Mouse (Mus musculus) MEL-GATA-1-ER (cell line): ENCODE data around the gene Cox7a1.
A peak's percentile ranks its signal among the peaks of the same experiment; 100 is the strongest.
"Not testable (repeated sequence)": the region's sequence is repeated elsewhere in the genome, so short reads cannot be mapped to it uniquely, and the experiment has no call there.

Experiments
- DNase-seq: peaks from one replicate; pipeline ENCODE4 v3.0.0-alpha.2; 2012; ENCODE audit warnings: low read depth; ENCODE audit errors: extremely low read depth

Cox7a1 gene

DNA sequence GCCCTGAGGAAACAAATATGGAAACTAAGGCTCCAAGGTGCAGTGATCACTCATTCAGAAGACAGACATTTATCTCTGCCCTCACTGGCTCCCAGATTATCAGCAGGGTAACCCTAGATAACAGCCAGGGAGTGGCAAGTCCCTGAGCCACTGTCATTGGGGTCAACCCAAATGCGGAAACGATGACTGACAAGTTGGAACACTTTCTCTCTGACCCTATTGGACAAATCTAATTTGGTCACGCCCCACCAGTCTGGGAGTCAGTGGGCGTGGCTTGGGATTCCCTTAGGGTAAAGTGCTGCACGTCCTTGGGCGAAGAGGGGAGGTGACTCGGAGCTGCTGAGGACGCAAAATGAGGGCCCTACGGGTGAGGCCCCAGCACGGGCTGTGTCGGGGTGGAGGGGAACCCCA is at the start of gene Cox7a1:
TSS of gene Cox7a1 (plus strand) at position 266 of the 411 bp plus-strand sequence.
- DNase-seq, result peak; percentile 92

DNA sequence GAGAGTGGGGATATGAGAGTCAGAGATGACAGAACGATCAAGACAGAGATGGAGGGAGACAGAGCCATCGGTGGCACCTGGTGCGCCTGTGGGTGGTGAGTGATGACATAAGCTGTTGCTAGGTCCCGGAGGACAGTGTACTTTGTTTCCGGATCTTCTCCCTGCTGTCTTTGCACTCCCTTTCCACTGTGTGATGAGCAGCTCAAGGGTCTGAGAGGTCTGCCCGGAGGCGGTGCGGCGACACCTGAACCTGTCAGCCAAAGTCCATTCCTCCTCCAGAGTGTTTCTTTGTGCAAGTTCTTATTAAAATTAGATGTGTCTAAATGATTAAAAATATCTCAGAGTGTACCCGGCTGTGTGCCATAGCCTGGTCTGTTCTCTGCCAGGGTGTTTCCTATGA is 47.1 kb upstream of the Cox7a1 start:
- DNase-seq, result no peak

DNA sequence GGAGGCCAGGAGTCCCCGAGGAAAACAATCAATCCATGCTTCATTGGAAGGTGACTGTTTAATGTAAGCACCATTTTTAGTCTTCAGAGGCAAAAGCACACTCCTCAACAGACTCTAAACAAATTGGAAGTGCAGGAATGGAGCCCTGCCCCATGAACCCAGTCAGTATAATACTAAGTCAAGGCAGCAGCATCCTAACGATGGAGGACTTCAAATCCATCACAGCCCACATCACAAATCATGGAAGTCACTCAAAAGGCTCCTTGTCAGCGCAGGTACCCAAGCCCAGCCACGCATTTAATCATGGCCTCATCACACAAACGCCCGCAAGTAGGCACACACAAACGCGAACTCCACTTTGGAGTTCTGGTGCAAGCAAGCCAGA is 40.8 kb upstream of the Cox7a1 start:
- no peak for DNase-seq

DNA sequence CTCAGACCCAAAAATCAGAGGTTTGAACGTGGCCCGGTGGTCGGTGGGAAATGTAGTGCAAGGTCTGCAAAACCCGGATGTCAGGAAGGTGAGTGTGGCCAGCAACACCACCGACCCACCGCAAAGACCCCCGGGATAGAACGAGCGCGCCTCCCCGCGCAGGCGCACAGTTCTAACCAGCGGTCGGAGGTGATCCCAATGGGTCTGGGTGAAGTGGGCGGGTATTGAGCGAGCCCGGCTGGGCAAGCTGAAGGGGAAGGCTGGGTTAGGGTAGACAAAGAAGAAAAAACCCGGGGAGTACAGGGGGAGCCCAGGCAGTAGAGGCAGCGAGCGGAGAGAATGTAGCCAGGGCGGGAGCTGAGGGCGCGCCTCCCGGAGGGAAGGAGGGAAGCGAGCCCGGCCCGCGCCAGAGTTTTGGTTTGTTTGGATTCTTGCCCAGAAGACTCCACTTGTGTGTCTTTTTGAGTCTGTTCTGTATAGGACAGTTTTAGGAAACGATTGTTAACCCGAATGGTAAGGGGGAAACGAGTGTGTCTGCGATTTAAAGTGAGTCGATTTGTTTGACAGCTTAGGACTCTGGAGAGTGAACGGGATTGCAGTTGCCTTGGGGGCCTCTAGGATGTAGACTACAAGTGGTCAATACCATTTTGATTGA is 40.3 kb upstream of the Cox7a1 start:
- no peak for DNase-seq

GRCm38 (mm10) chr7:30147011-30147410 is 36.9 kb upstream of the Cox7a1 start:
- no peak for DNase-seq

GRCm38 (mm10) chr7:30154040-30154439 is 29.9 kb upstream of the Cox7a1 start:
- no peak for DNase-seq

DNA sequence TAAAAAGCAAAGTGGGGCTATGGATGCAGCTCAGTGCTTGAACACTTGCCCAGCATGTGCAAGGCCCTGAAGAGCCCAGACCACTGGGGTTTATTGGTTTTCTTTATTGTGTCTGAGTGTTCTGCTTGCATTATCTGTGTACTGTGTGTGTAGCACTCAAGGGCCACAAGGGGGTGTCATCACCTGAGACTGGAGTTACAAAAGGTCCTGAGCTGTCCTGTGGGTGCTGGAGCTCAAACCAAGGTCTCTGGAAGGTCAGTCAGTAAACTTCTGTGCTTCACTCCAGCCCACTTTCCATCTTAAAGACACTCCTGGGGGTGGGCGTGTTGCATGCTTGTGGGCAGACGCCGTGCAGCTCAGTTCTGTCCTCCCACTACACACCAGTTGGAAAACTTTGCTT is 28.4 kb upstream of the Cox7a1 start:
- DNase-seq, result no peak

GRCm38 (mm10) chr7:30163113-30163512 is 20.8 kb upstream of the Cox7a1 start:
- DNase-seq, result no peak

DNA sequence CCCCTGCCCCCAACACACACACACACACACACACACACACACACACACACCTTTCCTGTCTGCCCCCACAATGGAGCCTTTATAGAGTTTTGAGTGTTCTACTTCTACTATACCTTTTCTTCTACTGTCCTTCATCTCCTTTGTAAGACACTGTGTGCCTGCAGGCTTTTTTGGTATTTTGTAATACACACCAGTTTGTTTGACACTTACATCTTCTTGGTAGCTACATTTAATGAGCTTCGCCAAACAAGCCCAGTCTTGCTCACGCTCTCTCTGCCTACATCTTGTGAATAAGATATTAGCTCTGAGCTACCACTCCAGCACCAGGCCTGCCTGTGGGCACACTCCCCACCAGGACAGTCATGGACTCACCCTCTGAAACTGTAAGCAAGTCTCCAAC is 19.2 kb upstream of the Cox7a1 start:
- DNase-seq, result no peak

DNA sequence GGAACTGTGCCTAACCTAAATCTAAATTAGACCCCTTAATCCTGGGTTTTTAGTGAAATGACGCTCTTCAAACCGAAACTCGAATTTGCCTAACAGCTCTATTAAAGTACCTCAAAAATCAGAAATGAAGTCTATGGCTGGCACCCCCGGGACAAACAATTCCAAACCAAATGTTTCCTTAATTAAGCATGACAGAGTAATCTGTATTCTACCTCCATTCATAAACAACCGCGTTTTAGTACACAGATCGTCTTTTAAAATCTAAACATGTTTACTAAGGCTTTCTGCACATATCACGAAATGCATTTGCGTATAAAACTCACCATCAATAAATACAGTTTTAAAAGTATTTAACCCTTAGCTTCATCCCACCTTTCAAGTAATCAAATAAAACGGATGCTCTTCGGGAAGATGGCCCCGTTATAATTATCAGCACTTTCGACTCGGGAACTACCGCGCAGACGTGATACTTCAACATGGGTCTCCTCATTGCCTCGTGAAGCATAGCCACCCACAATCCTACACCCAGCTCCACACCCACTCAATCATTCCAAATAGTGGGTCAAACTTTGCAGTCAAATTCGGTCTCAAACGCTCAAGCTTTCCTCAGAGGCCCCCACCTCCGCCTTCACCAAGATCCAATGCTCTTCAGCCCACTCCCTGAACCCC is 14.9 kb upstream of the Cox7a1 start:
- DNase-seq, result no peak

DNA sequence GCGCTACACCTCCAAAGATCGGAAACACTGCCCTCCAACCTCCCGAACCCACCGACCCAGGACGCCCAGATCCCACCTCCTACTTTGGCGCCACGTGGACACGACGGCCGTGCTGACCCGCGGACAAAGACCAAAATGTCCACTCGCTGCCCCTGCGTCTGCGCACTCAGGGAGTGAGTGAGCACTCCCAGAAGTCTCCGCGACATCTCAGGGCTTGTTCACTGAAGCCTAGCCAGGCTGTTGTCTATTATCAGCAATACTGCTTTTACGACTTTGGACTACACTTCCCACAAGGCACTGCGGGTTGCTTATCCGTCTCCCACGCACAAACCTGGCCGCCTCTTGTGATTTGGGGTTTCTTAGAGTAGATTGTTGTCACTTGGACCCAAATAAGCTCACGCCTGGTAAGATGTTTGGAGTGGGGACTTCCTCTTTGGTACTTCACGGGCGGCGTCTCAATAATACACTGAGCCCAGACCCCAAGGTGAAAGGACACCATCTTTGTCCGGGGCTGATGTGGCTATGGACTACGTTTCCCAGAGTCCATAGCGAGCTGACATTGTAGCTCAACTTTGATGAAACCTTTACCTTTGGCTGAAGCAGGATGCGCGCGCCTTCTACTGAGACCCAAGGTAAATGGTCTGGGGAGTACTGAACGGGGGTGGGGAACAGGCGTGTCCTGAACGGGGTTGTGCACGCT is 14.2 kb upstream of the Cox7a1 start, which contains the start of gene Zfp146:
TSS of gene Zfp146 (minus strand) at position 168 of the 700 bp plus-strand sequence.
- DNase-seq, result peak; percentile 96

DNA sequence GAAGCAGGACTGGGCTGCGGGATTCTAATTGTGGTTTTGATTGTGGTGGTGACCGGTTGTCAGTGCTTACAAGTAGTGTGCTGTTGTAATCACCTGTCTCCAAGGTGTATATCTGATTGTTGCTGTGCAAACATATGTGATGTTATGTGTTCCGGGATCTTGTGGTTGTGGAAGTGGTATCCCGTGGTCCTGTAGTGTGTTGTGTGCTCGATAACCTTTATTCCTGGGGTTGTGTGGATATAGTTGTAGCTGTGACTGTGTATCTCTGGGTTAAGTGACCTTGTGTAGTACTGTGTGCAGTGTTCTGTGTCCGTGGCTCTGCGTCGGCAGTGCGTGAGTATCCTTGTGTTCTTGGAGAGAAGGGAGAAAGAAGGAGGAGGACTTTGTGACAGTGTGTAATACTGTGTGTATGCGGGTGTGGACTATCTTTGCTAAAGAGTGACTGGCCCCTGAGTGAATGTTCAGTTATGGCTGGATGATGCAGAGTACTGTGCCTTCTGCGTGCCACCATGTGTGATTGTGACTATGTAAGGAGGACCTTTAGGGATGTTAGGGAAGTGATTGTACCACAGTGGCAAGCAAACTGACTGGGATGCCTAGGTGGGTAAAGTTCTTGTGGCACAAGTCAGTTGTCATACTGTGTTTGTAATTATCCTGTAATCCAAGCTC is 13.5 kb upstream of the Cox7a1 start:
- DNase-seq, result no peak

GRCm38 (mm10) chr7:30176474-30176873 is 7.5 kb upstream of the Cox7a1 start:
- no peak for DNase-seq

DNA sequence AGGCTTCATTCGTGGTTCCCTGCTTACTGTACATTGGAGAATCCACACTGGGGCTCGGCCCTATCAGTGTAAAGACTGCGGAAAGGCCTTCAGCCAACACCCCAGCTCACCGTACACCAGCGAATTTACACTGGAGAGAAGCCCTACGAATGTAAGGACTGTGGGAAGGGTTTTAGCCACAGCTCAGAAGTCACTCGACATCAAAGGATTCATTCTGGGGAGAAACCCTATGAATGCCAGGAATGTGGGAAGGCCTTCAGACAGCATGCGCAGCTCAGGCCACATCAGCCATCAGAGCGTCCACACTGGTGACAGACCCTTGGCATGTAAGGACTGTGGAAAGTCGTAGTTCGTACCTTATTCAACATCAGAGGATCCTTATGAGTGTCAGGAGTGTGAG is 5.7 kb upstream of the Cox7a1 start:
- no peak for DNase-seq

GRCm38 (mm10) chr7:30181308-30181707 is 2.6 kb upstream of the Cox7a1 start:
- peak; percentile 54 for DNase-seq

DNA sequence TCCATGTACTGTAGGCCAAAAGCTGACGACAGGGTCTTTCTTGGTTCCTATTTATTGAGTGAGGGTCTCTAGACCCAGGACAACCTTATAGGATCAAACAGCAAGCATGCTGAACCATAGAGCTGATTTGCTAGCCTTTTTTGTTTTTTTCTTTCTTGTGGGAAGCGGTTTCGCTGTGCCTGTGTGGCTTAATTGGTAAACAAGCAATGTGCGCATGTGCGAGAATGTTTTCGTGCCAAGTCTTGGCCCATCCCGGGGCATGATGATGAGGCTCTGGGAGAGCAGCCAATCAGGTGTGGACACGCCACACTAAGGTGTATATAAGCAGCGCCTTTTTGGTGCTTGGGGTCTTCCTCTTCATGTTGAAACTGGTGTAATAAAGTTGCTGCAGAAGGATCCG is 2.0 kb upstream of the Cox7a1 start:
- DNase-seq, result not testable (repeated sequence)

GRCm38 (mm10) chr7:30183189-30183588 is 755 bp upstream of the Cox7a1 start:
- not testable (repeated sequence) for DNase-seq

DNA sequence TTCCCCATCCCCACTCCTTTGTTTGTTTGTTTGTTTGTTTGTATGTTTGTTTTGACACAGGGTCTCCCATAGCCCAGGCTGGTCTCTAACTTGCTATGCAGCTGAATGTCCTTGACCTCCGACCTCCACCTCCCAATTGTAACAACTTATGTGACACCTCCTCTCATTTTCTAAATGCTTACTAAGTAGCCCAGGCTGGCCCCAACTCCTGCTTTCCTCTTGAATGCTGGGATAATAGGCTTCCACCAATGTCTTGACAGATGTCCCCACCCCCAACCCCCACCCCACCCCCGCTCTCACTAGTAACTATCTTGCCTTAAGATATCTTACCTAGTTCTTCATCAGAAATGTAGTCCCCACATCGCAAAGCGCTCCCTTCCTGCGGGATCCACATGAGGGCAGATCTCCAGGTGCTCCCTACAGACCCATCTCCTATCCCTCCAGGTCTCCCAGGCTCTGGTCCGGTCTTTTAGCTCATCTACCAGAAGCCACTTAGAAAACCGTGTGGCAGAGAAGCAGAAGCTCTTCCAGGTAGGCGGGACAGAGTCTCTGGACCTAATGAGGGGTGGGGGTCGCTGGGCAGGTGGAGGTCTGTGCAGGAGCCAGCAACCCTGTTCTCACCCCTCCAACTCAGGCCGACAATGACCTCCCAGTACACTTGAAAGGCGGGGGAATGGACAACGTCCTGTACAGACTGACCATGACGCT is 851 bp downstream of the Cox7a1 start:
- DNase-seq, result no peak

DNA sequence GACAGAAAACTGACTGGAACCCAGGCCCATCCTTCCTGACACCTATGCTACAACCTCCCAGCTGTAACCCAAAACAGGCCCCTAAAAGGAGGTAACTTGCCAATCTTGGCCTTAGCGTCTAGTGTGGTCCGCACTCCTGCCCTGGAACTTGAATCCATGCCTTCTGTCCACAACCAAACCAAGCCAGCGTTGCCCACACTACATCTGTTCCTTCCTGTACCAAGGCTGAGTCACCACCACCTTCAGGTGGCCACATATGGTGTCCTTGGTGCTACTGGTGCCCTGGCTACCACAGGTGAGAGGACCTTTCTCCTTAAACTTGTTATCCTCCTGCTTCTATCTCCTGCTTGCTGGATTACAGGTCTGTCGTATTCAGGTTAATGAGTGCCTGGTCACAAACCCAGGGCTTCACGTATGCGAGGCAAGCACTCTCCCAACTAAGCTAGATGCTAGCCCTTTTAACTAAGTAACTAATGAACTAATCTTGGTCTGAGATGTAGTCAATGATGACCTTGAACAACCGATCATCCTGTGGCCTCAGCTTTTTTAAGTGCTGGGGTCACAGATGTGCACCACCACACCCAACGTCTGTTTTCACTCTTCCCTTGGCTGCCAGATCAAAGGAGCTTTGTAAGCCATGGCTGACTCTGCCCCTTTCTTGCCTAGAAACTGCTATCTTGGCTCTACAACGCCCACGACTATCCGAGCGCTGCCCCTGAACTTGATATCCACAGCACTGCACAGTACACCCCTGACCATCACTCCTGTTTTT is 4.6 kb downstream of the Cox7a1 start:
- no peak for DNase-seq

DNA sequence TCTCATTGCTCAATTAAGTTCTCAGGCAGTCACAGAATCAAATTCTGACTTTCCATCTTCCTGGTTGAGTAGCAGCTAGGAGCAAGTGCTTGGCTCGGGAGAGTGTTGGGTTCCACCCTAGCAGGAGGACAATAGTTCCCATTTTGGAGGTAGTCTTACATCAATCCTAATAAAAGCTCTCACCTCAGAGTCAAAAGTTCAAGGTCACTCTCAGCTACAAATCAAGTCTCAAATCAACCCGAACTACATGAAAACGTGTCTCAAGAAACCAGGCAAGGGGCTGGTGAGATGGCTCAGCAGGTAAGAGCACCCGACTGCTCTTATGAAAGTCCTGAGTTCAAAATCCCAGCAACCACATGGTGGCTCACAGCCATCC is 5.2 kb downstream of the Cox7a1 start:
- no peak for DNase-seq

DNA sequence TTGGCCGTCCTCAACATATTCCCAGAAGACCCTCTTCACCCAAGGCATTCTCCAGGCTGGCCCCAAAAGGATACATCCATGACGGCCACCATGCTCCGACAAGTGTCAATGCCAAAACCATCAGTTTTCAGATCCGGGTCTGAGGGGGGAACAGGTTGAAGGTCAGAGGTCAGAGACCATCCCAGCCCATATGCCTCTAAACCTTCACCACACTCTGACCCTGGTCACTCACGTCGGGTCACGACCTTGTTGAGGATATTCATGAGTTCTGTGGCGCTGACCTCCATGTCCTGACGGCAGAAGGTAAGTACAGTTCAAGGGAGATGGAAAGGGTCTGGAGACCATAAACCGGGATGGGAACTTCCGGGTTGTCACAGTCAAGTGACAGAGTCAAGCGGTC is 8.1 kb downstream of the Cox7a1 start:
- DNase-seq, result no peak
